Comparison of ENCODE assay signal across 14 mouse cellular contexts in genomic region chr19:53933050-53933449, GRCm38 (mm10).
"Had no signal": no experiment of that assay in that cellular context is flagged by ENCODE, and none has a peak within 500 bp of the region (broad histone marks: within the 10 kb centered on the region; RNA-seq: fewer than 3 reads in every experiment).

No protein-coding gene starts in this region.

- DNase-seq: lung, adult 18-20 months; lung, embryonic 14.5 days; lung, postnatal 10 days; lung, postnatal 4 days; right cerebral cortex, postnatal 14 days; thymus, adult 2 months; thymus, postnatal 25 days; thymus, postnatal 4 days had no signal

- H3K27ac ChIP-seq: midbrain, embryonic 13.5 days; midbrain, embryonic 15.5 days; neural tube, embryonic 12.5 days; stomach, embryonic 15.5 days; stomach, postnatal 0 days had no signal

- ATAC-seq: midbrain, embryonic 13.5 days; midbrain, embryonic 15.5 days had no signal

- H3K4me3 ChIP-seq: megakaryocyte, embryonic 14.5 days; midbrain, embryonic 13.5 days; midbrain, embryonic 15.5 days; neural tube, embryonic 12.5 days; stomach, embryonic 15.5 days had no signal
